Mouse (Mus musculus): ENCODE data around the gene Klf4.

Gene Klf4

DNA sequence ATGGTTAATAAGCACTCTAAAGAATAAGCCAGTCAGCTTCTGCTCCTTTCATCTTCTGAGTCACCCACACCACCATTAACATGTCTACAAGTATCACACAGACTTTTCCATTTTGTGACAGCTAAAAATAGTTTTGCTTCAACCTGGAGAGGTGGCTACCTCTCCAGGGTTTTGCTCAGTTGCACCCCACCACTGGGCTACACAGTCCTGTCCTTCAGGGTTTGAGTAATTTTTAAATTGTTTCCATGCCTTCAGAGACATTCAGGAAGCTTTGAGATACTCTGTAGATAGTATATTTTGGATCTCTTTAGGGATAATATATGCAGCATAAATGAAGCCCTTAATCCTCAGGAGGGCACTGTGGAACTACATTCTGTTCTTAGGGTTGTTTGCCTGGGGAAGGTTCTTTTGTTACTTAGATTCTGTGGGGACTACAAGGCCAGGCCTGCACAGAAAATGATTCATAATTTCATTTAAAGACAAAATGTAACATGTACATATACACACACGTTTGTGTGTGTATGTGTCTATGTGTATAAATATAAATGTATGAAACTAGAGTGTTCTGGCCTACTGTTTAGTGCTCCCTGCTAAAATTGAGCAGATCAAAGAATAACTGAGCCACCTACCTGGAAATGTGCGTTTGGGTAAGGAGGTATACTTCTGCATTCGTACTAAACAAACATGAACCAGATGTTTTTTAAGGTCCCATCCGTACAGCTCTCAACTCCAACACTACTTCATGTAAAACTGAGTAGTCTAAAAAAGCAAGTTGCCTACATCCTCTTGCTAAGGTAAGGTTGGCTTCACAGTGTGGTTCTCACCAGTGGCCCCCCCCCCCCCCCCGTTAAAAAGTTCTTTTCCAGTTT, 5.8 kb downstream of the Klf4 start:
- no peak for DNase-seq (ENCODE audit: low spot score in 2 of 2)

DNA sequence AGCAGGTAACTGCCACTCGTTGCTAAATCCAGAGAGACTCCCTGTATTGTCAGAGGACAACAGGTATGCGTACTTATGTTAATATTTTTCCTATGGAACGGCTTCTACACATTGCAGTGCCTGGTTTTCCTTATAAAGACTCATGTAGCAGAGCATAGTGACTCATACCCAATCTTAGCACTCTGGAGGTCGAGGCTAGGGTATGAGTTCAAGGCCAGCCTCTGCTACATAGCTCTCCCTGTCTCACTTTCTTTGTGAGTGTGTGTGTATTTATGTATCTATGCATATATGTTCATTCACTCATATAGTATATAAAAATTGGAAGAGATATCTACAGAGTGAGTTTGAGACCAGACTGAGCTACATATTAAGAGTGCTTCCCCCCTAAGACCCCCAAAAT, 8.3 kb downstream of the Klf4 start:
- no peak for DNase-seq (ENCODE audit: low spot score in 2 of 2)

DNA sequence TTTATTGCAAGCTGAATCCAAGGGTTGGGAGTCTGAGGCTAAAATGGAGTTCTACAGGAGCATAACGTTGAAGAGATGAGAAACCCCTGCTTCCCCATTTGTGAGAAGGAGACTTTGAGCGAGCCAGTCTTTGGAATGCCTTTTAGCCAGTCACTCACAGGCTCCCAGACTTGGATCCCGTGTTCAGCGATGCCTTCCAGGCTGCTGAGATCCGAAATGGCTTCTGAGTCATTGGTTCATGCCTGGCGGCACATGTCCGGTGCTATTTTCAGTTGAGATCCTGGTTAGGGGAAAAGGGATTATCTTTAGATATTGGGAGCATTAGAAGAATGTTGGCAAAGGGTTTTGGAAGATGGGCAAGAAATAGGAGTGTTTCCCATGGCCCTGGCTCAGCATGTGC, 14.8 kb downstream of the Klf4 start:
- DNase-seq (ENCODE audit: low spot score in 2 of 2) = no peak

DNA sequence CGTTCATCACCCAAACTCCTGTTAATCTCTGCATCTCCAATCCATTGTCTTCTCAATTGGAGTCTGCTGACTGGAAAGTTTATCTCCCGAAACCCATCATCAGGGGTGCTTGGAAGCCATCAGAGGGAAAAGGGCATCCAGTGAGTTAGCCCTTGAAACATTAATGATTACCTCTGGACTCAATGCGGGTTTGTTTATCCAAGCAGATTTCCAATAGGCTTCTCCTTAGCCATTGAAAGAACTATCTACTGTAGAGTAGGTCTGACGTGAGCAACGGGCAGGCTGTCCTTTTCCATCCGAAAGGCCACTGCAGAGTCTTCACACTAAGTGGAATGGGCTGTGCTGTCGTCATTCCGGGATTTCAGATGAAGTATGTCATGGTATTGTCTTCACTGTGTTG, 16.2 kb downstream of the Klf4 start:
- no peak for DNase-seq (ENCODE audit: low spot score in 2 of 2)

DNA sequence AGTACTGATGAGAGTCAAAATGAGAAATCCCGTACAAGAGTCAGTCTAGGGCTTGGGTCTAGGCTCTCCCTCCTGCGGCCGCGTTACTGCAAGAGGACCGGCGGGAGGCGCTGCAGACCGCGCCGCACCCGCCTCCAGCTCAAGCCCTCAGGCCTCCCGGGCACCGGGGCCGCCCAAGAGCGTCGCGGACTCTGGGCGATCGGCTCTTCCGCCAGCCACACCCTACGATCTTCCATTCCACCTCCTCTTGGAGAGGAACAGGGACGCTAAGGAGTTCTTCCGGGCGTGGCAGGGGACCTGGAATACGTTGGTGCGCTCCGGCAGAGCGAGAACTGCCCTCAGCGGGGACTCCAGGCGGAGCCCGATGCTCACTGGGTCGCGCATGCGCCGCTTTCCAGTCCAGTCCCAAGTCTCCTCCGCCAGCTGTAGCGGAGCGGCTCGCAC, 17.5 kb downstream of the Klf4 start:
- peak; percentile 65 to 82 for DNase-seq (ENCODE audit: low spot score in 2 of 2)

DNA sequence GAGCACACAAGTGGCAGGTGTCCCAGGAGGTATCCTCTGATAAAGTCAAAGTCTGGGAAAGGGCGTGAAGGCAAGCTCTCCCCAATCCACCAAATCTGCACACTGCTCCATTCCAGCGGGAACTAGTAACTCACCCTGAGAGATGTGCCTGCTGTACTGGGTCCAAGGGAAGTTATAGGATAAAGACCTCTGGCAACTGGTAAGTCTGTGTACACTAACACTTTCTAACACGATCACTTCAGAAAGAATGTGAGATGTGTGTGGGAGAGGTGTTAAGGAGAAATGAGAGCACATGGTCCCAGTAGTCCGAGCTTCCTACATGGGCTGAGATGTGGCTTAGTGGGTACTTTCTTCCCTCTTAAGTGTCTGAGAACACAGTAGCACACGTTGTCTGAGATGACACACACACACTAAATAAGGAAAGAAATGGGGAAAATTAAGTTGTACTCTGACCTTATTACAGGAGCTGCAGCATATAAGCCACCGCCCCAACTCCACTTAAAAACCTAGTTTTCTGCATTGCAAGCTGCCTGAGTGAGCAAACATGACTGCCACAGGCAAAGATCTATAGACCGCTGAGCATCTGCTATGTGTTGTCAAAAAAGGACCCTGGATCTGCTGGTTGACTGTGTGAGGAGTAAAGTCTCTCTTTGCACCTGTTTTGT, 18.5 kb downstream of the Klf4 start:
- DNase-seq (ENCODE audit: low spot score in 2 of 2) = no peak

DNA sequence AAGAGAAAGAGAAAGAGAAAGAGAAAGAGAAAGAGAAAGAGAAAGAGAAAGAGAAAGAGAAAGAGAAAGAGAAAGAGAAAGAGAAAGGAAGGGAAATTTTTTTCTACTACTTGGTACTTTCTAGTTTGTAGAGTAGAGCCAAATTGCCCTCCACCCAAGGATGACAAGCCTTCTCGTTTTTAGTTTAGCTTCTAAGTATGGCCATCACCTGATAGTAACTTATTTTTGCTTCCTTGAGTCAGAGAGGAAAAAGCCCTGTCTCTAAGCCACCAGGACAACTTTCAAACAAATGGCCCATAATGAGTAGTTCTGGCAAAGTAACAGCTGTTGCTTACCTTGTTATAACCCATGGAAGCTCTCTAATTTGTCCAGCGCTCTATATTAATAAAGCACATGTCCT, 20.9 kb downstream of the Klf4 start:
- no peak for DNase-seq (ENCODE audit: low spot score in 2 of 2)

DNA sequence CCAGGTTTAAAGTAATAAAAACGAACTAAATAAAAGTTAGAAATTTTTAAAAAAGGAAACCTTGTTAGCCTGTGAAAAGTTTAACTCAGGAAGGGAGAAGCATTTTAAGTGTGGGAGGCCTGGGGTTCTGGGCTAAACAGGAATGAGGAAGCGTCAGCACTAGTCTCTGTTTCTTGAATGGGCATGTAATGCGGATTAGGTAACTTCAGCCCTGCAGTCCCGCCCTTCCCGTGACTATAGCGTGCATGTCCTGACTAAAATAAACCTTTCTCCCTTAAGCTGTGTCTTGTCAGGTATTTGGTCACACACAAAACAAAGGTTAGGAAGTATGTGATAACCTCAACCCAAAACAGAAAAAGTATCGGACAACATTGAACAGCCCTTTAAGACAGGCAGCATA, 23.6 kb downstream of the Klf4 start:
- DNase-seq (ENCODE audit: low spot score in 2 of 2) = no peak

DNA sequence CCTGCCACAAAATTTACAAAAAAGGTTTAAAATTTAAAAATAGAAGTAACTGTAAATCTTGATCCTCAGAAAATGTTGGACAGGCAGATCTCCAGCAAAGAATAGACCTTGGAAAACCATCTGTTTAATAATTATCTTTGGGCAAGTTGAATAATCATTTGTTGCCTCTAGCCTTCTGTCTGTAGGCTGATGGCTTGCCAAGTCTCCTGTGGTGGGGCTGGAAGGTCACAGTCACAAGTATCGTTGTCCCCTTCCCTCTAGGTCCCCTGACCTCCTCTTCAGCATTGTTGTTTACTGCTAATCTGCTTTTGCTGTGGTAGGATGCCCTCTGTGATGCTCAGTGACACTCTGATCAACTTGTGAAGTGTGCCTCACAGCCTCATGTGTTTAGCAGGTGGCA, 33.6 kb downstream of the Klf4 start:
- no peak for DNase-seq (ENCODE audit: low spot score in 2 of 2)

DNA sequence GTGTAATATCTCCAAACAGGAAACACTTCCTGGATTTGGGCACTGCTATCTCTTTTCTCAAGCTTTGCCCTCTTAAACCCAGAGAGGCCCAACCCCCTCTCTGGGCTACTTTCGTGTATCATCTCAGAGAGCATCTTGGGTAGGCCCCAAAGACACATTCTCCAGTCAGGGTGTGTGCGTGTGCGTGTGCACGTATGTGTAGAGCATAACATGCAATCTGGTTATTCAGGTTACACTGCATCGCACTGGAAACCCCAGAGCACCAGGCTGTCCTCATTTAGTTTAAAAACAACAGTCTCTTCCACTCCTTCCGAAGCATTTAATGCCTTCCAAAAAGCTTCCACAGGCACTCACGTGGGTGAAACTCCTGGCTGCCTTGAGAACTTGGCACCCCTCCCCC, 35.9 kb downstream of the Klf4 start:
- DNase-seq (ENCODE audit: low spot score in 2 of 2) = no peak

DNA sequence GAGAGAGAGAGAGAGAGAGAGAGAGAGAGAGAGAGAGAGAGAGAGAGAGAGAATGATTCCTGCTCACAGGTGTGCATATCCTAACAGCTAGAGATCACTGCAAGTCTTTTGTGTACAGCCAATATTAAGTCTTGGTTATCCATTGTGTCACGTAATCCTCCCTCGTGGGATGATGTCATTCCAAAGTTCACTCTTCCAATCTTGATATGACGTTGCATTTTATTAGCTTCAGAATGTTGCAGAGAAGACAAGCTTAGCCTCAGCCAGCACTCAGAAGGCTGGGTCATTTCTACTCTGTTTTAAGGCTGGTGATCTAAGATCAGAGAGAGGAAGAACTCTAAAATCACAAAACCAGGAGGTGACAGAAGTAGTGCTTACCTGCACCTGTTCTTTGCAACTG, 39.0 kb downstream of the Klf4 start:
- no peak for DNase-seq (ENCODE audit: low spot score in 2 of 2)

DNA sequence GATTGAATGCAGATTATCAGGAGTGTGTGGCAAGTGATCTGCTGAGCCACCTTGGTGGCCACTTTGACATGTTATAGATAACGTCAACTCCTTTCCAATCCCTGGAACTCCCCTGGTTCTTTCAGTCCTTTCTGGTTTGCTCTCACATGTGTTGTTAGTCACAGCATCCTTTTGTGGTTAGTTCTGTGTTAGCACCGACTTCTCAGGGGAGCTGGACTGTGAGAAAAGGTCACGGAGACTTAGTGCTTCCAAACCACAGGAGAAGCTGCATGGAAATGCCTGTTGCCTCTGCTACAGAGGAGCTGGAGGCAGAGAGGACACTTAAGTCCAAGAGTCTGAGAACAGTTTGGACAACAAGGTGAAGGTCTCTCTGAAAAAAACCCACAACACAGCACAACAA, 42.9 kb downstream of the Klf4 start:
- no peak for DNase-seq (ENCODE audit: low spot score in 2 of 2)

DNA sequence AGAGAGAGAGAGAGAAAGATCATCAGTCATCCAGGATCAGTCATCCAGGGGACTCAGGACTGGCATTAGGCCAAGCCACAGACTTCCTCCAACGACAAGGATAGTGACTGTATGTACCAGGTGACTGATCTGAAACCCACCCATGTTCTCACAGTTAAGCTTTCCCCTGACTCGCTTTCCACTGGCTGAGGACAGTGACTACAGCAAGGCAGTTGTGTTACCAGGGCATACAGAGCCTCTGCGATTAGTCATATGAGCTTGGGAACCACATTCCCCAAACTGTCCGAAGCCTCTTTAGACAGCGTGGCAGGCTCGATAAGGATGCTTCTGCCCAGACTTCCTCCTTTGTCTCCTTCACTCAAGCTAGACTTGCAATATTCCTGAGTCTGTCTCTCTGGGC, 43.7 kb downstream of the Klf4 start:
- no peak for DNase-seq (ENCODE audit: low spot score in 2 of 2)

DNA sequence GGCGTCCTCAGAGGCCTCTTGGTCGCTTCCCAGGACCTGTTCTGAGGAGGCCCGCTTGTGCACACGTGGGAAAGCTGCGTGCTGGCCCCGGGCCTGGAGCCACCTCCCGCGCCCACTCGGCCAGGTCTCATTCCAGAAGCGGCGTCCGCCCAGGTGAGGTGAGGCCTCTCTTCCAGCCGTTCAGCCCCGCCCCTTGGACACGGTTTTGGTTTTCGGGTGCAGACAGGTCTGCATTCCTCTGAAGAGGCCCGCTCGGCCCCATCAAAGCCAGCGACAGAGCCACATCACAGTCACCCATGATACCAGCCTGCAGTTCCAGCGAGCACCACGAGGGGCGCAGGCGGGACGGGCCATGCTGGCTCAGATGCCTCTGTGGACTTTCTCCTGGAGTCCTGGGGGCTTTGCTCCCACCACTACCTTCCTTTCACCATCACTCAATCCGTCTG, 51.9 kb downstream of the Klf4 start:
- DNase-seq (ENCODE audit: low spot score in 2 of 2) = peak; percentile 39 to 75

DNA sequence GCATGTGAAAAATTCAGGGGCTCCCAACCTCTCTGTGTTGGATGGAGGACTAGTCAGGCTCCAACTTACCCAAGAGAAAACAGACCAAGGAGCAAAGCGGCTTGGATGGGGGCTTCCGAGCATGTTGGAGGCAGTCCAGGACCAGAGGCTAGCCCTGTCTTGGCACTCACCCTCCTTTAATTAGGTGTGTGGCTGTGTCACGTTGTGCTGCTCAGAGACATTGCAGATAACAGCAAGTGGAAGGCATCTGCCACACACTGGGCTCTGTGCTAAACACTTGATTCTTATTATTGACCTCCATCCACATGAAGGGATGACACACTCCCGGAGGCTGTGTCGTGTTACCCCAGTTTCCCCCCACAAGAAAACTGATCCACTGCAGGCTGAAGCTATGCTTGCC, 53.9 kb downstream of the Klf4 start:
- DNase-seq (ENCODE audit: low spot score in 2 of 2) = no peak

DNA sequence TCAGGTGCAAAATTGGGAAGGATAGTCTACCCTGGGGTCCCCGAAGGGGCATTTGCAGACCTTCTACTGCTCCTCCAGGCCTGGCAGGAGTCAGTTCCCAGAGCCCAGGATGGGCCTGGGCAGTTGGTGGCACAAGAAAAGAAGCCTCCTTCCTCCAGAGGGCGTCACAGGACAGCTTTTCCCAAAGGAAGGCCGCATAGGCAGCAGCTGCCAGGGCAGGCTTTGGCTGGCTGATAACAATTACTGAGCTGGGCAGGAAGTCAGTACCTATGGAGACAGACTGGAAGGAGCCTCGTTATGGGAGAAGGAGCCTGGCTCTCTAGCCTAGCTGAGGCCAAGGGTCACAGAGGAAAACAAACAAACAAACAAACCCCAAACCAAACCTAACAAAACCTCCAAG, 54.3 kb downstream of the Klf4 start:
- DNase-seq (ENCODE audit: low spot score in 2 of 2) = peak in 1 of 2 experiments; percentile 38

DNA sequence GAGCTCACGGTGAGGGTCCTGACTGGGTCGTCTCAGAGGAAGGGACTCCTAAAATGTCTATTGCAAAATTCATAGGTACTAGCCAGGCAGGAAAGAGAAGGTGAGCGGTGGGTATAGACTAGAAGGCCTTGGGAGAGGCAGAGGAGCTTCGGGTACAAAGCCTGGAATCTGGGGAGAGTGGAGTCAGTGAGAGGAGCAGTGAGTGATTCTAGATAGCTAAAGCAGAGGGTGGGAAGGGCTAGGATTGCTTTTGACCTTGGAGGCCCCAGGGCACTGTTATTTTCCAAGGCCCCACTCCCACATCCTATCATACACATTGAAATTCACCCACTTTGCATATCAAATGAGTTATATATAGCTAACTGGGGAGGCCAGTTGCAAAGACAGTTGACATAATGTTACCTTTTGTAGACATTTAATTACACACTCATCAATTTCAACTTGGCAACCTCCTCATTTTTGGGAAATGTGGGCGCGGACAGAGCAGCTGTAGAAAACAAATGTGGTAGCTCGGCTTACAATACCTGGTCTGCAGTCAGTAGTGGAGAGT, 55.0 kb downstream of the Klf4 start:
- no peak for DNase-seq (ENCODE audit: low spot score in 2 of 2)

Measured in urinary bladder, adult 18-20 months (tissue).